Mouse (Mus musculus): ENCODE results near the gene Dido1.

DNA sequence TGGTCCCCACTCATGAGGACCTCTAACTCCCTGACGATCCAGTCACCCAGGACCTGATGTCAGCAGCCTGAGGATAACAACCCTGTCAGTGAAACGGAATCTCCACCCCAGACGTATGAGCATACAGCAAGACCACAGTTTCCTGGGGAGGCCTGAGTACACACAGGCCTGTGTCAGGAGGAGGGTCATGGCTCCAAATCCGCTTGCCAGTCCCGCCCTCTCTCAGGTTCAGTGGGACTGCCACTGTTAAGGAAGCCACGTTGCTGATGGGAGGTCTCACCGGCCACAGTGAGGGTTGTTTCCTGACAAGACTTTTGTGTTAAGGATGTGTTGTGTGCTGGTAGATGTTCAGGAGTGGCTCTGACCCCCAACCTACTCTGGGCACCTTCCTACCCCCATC, 31.6 kb upstream of the Dido1 start:
- TF ChIP-seq POLR2A (IDR thresholded peaks at IDR 0.05; ENCODE audit: control insufficient read depth, low read depth, low read length) (no peak), CTCF (IDR thresholded peaks at IDR 0.05; ENCODE audit: control insufficient read depth, insufficient read depth, insufficient replicate concordance, low read depth, low read length) (no peak)
